Mouse (Mus musculus) thymus, postnatal 0 days (tissue): ENCODE results near the gene Nudt3. TPM values are rescaled to one million over a fixed set of nuclear protein-coding genes. Genes with fewer than 3 reads are reported as not detected.
A peak's percentile ranks its signal among the peaks of the same experiment; 100 is the strongest.
"Not testable (repeated sequence)": the region's sequence is repeated elsewhere in the genome, so short reads cannot be mapped to it uniquely, and the experiment has no call there.

Experiments used
- DNase-seq: peaks from one replicate; pipeline ENCODE4 v3.0.0-alpha.2; 2015; ENCODE audit warnings: low spot score
- polyA plus RNA-seq: library from polyadenylated mRNA; unstranded; fragments of >200 nt; fragmentation: Nextera tagmentation; extraction: Ambion mirVana; gene quantifications from 2 replicates; pipeline ENCODE4 v1.2.1, GENCODE M21; 2015

Nudt3 gene
- polyA plus RNA-seq, 1 experiment from 2014 or later, result 87.8 TPM

- no peak for DNase-seq
Observed at GRCm38 (mm10) chr17:27636132-27637020, 13.1 kb upstream of the Nudt3 start, which contains the start of gene Rps10. Gene Rps10, minus strand, starts transcription at chr17:27636669.

DNA sequence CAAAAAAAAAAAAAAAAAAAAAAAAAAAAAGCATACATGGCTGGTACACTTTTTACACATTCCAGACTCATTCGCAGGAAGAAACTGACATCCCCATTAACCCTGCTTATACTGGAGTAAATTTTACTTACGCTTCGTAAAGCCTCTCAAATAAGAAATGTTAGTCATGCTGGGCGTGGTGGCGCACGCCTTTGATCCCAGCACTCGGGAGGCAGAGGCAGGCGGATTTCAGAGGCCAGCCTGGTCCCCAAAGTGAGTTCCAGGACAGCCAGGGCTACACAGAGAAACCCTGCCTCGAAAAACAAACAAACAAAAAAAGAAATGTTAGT is 12.2 kb upstream of the Nudt3 start:
- not testable (repeated sequence) for DNase-seq

GRCm38 (mm10) chr17:27634871-27635574 is 11.7 kb upstream of the Nudt3 start, which contains the start of gene RPS10-NUDT3:
Gene RPS10-NUDT3, minus strand, starts transcription at chr17:27635222.
- peak; percentile 95 for DNase-seq

GRCm38 (mm10) chr17:27629249-27630020 is 6.1 kb upstream of the Nudt3 start:
- peak; percentile 79 for DNase-seq

DNA sequence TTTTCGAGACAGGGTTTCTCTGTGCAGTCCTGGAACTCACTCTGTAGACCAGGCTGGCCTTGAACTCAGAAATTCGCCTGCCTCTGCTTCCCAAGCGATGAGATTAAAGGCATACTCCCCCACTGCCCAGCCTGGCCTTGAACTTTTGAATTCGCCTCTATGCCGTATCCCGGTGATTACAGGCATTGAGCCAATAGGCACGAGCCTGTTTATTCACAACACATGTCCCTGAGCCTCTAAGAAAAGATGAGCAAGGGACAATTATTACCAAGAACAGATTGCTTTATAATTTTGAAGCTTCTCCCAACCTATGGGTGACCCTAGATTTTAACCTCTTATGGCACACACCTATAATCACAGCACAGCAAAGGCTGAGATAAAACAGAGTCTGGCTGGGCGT is 5.1 kb upstream of the Nudt3 start:
- DNase-seq, result no peak

GRCm38 (mm10) chr17:27627451-27627850 is 4.2 kb upstream of the Nudt3 start:
- no peak for DNase-seq

DNA sequence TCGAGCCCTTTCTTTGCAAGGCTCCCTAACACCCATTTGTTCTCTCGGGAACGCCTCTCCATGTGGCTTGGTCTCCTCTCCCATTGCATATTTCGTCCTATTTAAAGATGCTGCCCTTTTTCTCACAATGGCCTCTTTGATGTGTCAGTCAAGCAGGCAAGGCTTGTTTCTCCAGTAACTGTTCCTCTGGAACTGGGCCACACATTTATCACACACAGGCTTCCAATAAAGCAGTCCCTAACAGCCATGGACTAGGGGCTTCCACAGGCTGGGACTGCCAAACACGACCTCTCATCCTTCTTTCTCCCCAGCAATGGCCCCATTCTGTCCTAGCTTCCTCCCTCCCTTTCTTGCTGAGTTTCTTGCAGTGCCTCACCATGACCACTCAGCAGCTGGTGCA is 3.4 kb upstream of the Nudt3 start:
- no peak for DNase-seq

DNA sequence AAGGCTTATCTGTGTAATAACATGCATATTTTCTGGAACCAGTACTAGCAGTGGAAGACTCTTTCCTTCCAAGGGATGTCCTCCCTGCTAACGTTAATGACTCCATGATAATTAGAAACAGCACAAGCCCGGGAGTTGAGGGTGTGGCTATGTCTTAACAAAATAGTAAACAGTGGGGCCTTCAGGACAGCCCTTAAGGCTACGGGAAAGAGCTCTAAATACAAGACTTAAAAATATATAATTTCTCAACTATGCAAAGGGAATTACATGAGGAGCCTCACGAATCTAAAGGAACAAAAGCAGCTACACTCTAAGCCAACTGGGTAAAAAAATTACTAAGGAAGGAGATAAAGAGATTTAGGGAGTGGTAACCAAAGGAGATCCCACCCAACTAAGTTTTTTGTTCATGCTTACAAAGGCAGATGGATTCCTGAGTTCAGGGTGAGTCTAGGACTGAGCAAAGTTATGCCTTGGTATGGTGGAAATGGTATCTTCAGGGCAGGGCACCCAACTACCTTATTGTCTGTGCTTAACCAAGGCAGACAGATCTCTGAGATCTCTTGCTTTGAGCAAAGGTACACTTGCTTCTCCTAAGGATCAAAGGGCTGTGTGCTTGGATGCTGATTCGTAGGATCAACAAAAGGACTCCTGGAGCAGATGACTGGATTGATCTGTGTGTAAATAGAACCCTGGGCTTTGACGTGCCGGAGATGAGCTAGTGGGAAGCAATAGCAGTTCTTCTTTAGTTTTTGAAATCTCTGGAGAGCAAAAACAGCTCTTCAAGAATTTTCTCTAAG is 2.4 kb upstream of the Nudt3 start:
- no peak for DNase-seq

- peak; percentile 60 for DNase-seq
Observed at GRCm38 (mm10) chr17:27622611-27623359, 510 bp downstream of the Nudt3 start.

DNA sequence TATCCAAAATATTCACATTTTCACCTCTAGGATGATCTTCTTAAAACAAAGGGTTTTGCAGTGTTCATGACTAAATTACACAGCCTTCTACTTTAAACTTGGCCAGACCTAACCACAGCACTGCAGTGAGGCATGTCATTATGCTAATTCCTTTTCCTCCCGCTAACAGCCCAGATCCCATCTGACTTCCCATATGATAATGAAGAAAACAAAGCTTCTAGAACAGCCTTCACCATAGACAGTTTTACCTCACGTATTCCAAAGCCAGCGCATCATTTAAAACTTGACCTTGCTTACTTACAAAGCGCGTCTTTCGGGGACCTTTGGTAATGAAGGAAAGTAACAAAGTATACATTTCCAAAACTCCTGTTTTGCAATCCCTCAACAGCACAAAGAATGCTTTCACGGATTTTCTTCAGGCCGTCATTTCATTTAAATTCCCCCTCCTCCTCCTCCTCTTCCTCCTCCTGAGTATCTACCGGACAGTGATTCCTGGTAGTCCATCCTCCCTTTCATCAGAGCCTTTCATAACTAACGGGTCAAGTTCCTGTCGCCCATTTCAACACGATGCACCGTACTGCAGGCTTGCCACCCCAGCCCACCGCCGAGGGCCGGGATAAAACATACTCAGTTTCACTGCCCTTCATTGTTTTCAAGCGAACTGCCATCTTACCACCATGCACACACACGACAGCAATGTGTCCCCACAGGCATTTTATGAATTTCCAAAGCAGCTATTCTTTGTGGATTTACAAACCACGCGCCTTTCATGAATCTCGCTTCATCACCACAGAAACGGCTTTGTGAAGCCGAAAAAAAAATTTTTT is 1.4 kb downstream of the Nudt3 start:
- no peak for DNase-seq

DNA sequence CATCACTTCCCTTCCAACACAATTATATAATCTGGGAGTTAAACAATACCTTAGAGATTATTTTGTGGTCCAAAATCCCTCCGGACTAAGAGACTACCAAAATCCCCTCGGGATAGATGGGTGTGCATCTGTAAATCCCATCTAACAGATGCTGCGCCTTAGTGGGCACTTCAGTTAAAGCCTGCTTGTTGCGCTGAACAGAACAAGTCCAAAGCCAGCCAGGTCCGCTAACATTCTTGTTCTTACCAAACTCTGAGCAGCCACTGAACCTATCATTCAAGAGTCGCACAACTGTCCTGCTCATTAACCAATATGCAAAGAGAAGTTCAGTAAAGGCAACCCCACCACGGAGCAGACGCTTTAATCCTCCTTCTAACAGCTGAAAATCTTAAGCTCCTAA is 2.1 kb downstream of the Nudt3 start:
- no peak for DNase-seq

DNA sequence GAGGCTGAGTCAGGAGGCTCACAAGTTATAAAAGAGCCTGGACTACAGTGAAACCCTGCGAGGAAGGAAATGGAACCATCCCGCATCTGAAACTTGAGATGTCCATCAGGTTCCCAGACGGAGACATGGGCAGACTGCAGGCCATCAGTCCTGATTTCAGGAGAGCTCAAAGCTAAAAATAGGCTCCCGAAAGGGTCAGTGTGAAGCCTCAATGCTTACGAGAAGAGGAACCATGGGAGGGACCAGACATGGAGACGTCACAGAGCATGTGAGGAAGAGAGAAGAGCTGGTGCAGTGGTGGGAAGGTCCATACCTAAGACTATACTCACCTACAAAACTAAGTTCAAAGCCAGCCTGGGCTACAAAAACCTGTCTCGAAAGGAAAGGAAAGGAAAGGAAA is 7.9 kb downstream of the Nudt3 start:
- DNase-seq, result no peak

DNA sequence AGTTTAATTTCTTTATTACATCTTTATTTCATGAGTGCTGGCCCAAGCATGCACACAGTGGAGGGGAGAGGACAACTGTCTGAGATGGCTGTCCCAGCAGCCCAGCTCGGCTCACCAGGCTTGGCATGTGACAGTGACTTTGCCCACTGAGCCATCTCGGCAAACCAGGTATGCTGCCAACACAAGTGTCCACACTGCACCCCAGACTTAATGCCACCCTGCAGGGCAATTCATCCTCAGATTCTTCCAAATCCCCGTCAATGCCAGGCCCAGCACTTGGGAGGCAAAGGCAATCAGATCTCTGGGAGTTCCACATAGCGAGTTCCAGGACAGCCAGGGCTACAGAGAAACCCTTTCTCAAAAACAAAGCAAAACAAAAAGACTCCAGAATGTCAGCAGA is 10.3 kb downstream of the Nudt3 start:
- no peak for DNase-seq

DNA sequence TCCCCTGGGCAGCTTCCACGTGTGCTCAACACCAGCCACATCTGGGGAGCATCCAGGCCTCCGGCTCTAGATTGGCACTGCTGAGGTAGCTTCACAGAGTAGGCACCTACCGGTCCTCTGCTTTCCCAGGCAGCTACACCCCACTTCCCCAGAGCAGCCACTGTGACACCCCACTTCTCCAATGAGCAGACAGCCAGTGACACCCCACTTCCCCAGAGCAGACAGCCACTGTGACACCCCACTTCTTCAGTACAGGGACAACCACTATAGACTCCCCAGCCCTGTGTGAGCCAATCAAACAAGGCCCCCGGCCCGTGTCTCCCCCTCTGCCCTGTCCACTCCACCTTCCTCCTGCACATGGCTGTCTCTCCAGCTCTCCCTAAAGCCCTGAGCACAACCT is 11.3 kb downstream of the Nudt3 start:
- no peak for DNase-seq

DNA sequence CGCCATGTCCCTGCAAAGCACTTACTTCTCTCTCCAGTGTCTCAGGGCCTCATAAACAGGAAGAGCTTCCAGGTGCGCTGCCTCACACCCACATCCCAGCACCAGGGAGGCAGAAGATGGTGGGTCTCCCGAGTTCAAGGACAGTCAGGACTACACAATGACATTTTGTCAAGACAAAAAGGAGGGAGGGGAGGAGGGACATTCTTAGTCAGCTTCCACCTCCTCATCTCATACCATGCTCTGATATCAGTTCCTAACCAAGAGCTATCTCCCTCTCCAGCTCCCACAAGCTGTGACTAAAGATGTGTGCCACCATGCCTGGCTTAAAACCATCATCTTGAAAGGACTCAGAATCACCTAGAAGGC is 11.8 kb downstream of the Nudt3 start:
- no peak for DNase-seq

DNA sequence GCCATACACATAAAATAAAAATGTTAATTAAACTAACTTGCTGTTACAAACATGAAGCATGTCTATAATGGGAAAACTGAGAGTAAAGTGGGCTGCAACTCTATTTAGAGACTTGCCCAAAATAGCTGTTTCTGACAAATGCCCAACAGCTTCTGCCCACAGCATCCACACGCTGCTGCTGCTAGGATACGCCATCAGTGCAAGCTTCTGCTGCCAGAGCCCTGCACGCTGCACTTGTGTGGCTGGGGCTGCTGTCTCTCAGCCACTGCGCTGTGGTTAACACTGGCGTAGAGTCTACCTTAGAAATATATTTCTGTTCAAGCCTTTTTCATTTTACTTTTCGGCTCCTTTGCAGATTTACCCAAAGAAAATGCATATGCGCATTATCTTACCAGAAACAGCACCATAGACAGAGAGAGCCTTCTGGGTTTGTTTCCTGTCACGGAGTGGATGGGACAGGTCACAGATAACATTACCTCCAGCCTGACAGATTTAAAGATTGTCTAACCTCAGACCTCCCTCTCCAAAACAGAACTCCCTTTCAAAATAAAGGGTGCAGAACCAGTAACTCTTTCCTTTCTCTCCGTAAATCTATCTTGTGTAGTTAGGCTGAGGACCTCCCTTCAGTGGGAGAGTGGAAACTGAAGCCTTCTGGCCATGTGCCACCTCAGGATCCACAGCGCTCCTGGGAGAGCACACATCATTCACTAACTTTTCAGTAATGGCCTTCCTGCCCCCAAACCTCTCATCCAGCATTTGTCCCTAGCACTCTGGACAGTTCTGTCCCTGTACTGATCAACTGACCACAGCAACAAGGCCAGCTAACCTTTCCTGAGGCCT is 12.4 kb downstream of the Nudt3 start:
- DNase-seq, result no peak

DNA sequence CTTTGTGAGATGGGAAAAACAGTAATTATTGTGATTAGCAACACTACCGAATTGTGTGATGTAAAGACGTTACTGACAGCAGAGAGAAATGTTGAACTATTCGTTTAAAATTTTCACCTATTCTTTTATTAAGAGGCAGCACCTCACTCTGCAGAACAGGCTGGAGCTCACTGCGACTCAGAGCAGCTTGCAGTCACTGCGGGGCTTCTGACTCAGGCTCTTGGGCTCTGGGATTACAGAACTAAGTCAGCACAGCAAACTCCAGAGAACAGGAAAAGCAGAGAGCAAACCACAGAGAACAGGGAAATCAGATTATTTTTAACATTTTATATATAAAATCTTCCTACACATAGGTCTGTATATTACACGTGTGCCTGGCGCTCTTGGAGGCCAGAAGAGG is 13.7 kb downstream of the Nudt3 start:
- no peak for DNase-seq

DNA sequence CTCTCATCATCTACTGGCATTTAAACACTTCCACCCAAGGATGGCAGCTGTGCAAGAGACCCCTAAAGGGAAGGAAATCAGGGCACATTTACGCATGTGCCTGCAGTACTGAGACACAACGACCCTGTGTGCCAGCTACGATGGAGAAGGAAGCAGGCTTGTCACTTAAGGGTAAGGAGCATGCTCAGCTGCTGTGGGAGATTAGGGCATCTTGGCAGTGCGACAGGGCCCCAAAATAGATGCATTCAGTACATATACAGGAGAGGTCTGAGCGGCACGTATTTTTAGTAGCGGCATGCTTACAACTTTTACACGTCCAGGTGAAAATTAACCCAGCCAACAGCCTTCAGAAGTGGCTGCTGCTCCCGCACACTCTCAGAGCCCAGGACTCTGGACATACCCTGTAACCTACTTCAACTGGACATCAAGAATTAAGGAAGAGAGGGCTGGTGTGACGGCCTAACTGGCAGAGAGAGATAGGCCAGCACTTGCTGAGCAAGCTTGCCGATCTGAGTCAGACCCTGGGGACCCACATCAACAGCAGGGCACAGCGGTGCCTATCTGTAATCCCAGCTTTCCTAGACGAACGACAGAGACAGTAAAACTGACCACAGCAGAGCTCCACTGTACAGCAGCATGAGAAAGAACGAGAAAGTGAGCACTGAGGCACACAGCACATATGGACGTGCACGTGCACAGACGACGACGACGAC is 19.6 kb downstream of the Nudt3 start:
- DNase-seq, result no peak
